Mouse (Mus musculus): ENCODE results near the gene Slc37a3. TPM values are rescaled to one million over a fixed set of nuclear protein-coding genes. Genes with fewer than 3 reads are reported as not detected.
"Not testable (repeated sequence)": the region's sequence is repeated elsewhere in the genome, so short reads cannot be mapped to it uniquely, and the experiment has no call there.

The Slc37a3 gene
- polyA plus RNA-seq, 1 experiment from 2014 or later: 58.8 TPM

- not testable (repeated sequence) for ATAC-seq (ENCODE audit: insufficient read depth, low FRiP score, low TSS enrichment); DNase-seq (ENCODE audit: low spot score); H3K27me3 ChIP-seq (ENCODE audit: control insufficient read depth, insufficient read depth, low read length); H3K4me3 ChIP-seq (ENCODE audit: low read depth, low read length); H3K4me1 ChIP-seq (ENCODE audit: control insufficient read depth, insufficient read depth, low read length); H3K27ac ChIP-seq (ENCODE audit: low read depth, low read length); H3K9ac ChIP-seq (ENCODE audit: low read length); H3K4me2 ChIP-seq (ENCODE audit: low read depth); H3K36me3 ChIP-seq (ENCODE audit: control insufficient read depth, insufficient read depth, low read length); H3K9me3 ChIP-seq (ENCODE audit: control insufficient read depth, low read length)
These were observed 39.2 kb upstream of the Slc37a3 start for GRCm38 (mm10) chr6:39416654-39417053.

- no peaks in the 10 kb centered on the region for H3K9me3 ChIP-seq (ENCODE audit: control insufficient read depth, low read length)
- no peak for ATAC-seq (ENCODE audit: insufficient read depth, low FRiP score, low TSS enrichment)
- no peak overlapping the region for H3K9ac ChIP-seq (ENCODE audit: low read length)
- H3K4me2 ChIP-seq (ENCODE audit: low read depth): no peak overlapping the region
- 50% methylated on average over 3 of the region's 5 CpGs for WGBS
- peak; percentile 56 for DNase-seq (ENCODE audit: low spot score)
- no peaks in the 10 kb centered on the region for H3K27me3 ChIP-seq (ENCODE audit: control insufficient read depth, insufficient read depth, low read length)
- H3K4me3 ChIP-seq (ENCODE audit: low read depth, low read length): no peak overlapping the region
- H3K4me1 ChIP-seq (ENCODE audit: control insufficient read depth, insufficient read depth, low read length): peaks cover 5% of the 10 kb centered on the region; the same call in 1 of the 2 replicates
- H3K27ac ChIP-seq (ENCODE audit: low read depth, low read length): no peak overlapping the region
- H3K36me3 ChIP-seq (ENCODE audit: control insufficient read depth, insufficient read depth, low read length): no peaks in the 10 kb centered on the region
These were observed 38.3 kb upstream of the Slc37a3 start for GRCm38 (mm10) chr6:39415762-39416161.

DNA sequence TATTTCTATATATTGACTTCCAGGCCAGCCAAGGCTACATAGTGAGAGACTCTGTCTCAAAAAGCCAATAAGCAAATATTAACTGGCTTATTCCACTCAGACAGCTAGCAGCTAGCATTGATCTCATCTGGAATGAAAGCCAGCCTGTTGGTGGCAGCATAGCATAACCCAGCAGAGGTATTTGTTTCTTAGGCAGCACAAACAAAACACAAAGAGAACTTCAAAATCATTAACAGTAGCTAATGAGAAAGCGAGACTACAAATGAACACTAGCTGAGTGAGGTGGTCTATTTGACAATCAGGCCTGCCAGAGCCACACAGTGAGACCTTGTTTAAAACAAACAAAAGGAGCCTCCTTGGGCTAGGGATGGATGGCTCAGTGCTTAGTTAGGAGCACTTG lies 36.6 kb upstream of the Slc37a3 start:
- ATAC-seq (ENCODE audit: insufficient read depth, low FRiP score, low TSS enrichment) (no peak), DNase-seq (ENCODE audit: low spot score) (no peak)
- H3K9me3 ChIP-seq (ENCODE audit: control insufficient read depth, low read length): no peaks in the 10 kb centered on the region
- 87% methylated on average over 1 of the region's 1 CpGs for WGBS
- no peak overlapping the region for H3K4me3 ChIP-seq (ENCODE audit: low read depth, low read length)
- H3K4me1 ChIP-seq (ENCODE audit: control insufficient read depth, insufficient read depth, low read length): peaks cover 4% of the 10 kb centered on the region; the same call in 1 of the 2 replicates
- no peaks in the 10 kb centered on the region for H3K27me3 ChIP-seq (ENCODE audit: control insufficient read depth, insufficient read depth, low read length)
- H3K4me2 ChIP-seq (ENCODE audit: low read depth): no peak overlapping the region
- no peak overlapping the region for H3K27ac ChIP-seq (ENCODE audit: low read depth, low read length)
- peaks cover 1% of the 10 kb centered on the region; the same call in 1 of the 2 replicates for H3K36me3 ChIP-seq (ENCODE audit: control insufficient read depth, insufficient read depth, low read length)
- H3K9ac ChIP-seq (ENCODE audit: low read length): no peak overlapping the region

GRCm38 (mm10) chr6:39406480-39406879 lies 29.0 kb upstream of the Slc37a3 start:
- no peak for ATAC-seq (ENCODE audit: insufficient read depth, low FRiP score, low TSS enrichment)
- no peak overlapping the region for H3K4me2 ChIP-seq (ENCODE audit: low read depth)
- no peak for DNase-seq (ENCODE audit: low spot score)
- peaks cover 4% of the 10 kb centered on the region for H3K36me3 ChIP-seq (ENCODE audit: control insufficient read depth, insufficient read depth, low read length)
- H3K9me3 ChIP-seq (ENCODE audit: control insufficient read depth, low read length): no peaks in the 10 kb centered on the region
- no peak overlapping the region for H3K9ac ChIP-seq (ENCODE audit: low read length)
- no peak overlapping the region for H3K4me3 ChIP-seq (ENCODE audit: low read depth, low read length)
- 97% methylated on average over 5 of the region's 5 CpGs for WGBS
- H3K27me3 ChIP-seq (ENCODE audit: control insufficient read depth, insufficient read depth, low read length): no peaks in the 10 kb centered on the region
- no peak overlapping the region for H3K27ac ChIP-seq (ENCODE audit: low read depth, low read length)
- H3K4me1 ChIP-seq (ENCODE audit: control insufficient read depth, insufficient read depth, low read length): no peaks in the 10 kb centered on the region

GRCm38 (mm10) chr6:39403136-39403535 lies 25.7 kb upstream of the Slc37a3 start:
- ATAC-seq (ENCODE audit: insufficient read depth, low FRiP score, low TSS enrichment): no peak
- 82% methylated on average over 2 of the region's 2 CpGs for WGBS
- Histone ChIP-seq H3K4me1 (ENCODE audit: control insufficient read depth, insufficient read depth, low read length) (no peaks in the 10 kb centered on the region), H3K27ac (ENCODE audit: low read depth, low read length) (no peak overlapping the region), H3K4me3 (ENCODE audit: low read depth, low read length) (no peak overlapping the region), H3K36me3 (ENCODE audit: control insufficient read depth, insufficient read depth, low read length) (peaks cover 2% of the 10 kb centered on the region; the same call in 1 of the 2 replicates), H3K9ac (ENCODE audit: low read length) (no peak overlapping the region), H3K27me3 (ENCODE audit: control insufficient read depth, insufficient read depth, low read length) (no peaks in the 10 kb centered on the region), H3K9me3 (ENCODE audit: control insufficient read depth, low read length) (no peaks in the 10 kb centered on the region), H3K4me2 (ENCODE audit: low read depth) (no peak overlapping the region)
- DNase-seq (ENCODE audit: low spot score): no peak

GRCm38 (mm10) chr6:39400343-39400742 lies 22.9 kb upstream of the Slc37a3 start:
- Histone ChIP-seq H3K27ac (ENCODE audit: low read depth, low read length) (no peak overlapping the region), H3K36me3 (ENCODE audit: control insufficient read depth, insufficient read depth, low read length) (0 out of 2 replicates have a peak, but pooled peaks cover 2% of the 10 kb centered on the region), H3K27me3 (ENCODE audit: control insufficient read depth, insufficient read depth, low read length) (no peaks in the 10 kb centered on the region), H3K9me3 (ENCODE audit: control insufficient read depth, low read length) (no peaks in the 10 kb centered on the region), H3K4me2 (ENCODE audit: low read depth) (no peak overlapping the region), H3K9ac (ENCODE audit: low read length) (no peak overlapping the region), H3K4me1 (ENCODE audit: control insufficient read depth, insufficient read depth, low read length) (no peaks in the 10 kb centered on the region), H3K4me3 (ENCODE audit: low read depth, low read length) (no peak overlapping the region)
- DNase-seq (ENCODE audit: low spot score) (peak; percentile 38), ATAC-seq (ENCODE audit: insufficient read depth, low FRiP score, low TSS enrichment) (no peak)
- 73% methylated on average over 7 of the region's 7 CpGs for WGBS

GRCm38 (mm10) chr6:39398342-39398741 lies 20.9 kb upstream of the Slc37a3 start:
- Histone ChIP-seq H3K4me2 (ENCODE audit: low read depth) (no peak overlapping the region), H3K4me1 (ENCODE audit: control insufficient read depth, insufficient read depth, low read length) (no peaks in the 10 kb centered on the region), H3K4me3 (ENCODE audit: low read depth, low read length) (no peak overlapping the region), H3K9me3 (ENCODE audit: control insufficient read depth, low read length) (no peaks in the 10 kb centered on the region), H3K27me3 (ENCODE audit: control insufficient read depth, insufficient read depth, low read length) (no peaks in the 10 kb centered on the region), H3K9ac (ENCODE audit: low read length) (no peak overlapping the region), H3K27ac (ENCODE audit: low read depth, low read length) (no peak overlapping the region), H3K36me3 (ENCODE audit: control insufficient read depth, insufficient read depth, low read length) (no peaks in the 10 kb centered on the region)
- ATAC-seq (ENCODE audit: insufficient read depth, low FRiP score, low TSS enrichment): no peak
- 91% methylated on average over 9 of the region's 9 CpGs for WGBS
- no peak for DNase-seq (ENCODE audit: low spot score)

- WGBS: 95% methylated on average over 6 of the region's 6 CpGs
- Histone ChIP-seq H3K36me3 (ENCODE audit: control insufficient read depth, insufficient read depth, low read length) (no peaks in the 10 kb centered on the region), H3K27me3 (ENCODE audit: control insufficient read depth, insufficient read depth, low read length) (no peaks in the 10 kb centered on the region), H3K4me1 (ENCODE audit: control insufficient read depth, insufficient read depth, low read length) (no peaks in the 10 kb centered on the region), H3K4me2 (ENCODE audit: low read depth) (no peak overlapping the region), H3K27ac (ENCODE audit: low read depth, low read length) (no peak overlapping the region), H3K4me3 (ENCODE audit: low read depth, low read length) (no peak overlapping the region), H3K9ac (ENCODE audit: low read length) (no peak overlapping the region), H3K9me3 (ENCODE audit: control insufficient read depth, low read length) (no peaks in the 10 kb centered on the region)
- DNase-seq (ENCODE audit: low spot score): no peak
- ATAC-seq (ENCODE audit: insufficient read depth, low FRiP score, low TSS enrichment): no peak
These were observed 19.6 kb upstream of the Slc37a3 start for GRCm38 (mm10) chr6:39397046-39397445.

GRCm38 (mm10) chr6:39395916-39396315 lies 18.4 kb upstream of the Slc37a3 start:
- Histone ChIP-seq H3K4me1 (ENCODE audit: control insufficient read depth, insufficient read depth, low read length) (no peaks in the 10 kb centered on the region), H3K9ac (ENCODE audit: low read length) (no peak overlapping the region), H3K4me3 (ENCODE audit: low read depth, low read length) (no peak overlapping the region), H3K27ac (ENCODE audit: low read depth, low read length) (no peak overlapping the region), H3K27me3 (ENCODE audit: control insufficient read depth, insufficient read depth, low read length) (no peaks in the 10 kb centered on the region), H3K36me3 (ENCODE audit: control insufficient read depth, insufficient read depth, low read length) (no peaks in the 10 kb centered on the region), H3K9me3 (ENCODE audit: control insufficient read depth, low read length) (no peaks in the 10 kb centered on the region), H3K4me2 (ENCODE audit: low read depth) (no peak overlapping the region)
- DNase-seq (ENCODE audit: low spot score) (no peak), ATAC-seq (ENCODE audit: insufficient read depth, low FRiP score, low TSS enrichment) (no peak)
- WGBS: 88% methylated on average over 4 of the region's 4 CpGs

Data from neural tube, embryonic 11.5 days (tissue).